In the genomic region with DNA sequence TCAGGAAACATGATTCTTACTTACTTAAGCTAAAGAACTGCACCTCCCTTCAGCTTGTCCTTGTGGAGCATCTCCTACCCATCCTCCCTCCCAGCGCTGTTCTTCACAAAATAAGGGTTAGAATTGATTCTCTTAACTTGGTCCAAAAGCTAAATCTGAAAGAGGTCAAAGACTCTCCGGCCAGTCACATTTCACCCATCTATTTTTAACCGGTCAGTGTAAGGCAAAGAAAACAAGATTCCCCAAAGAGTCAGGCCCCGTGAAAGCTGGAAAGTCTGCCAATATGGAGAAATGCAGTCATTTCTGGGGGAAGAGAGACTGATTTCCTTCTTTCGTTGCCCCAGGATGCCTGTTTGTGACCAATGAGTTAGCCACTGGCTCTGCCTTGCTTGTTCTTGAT, we compare ENCODE assay signal across 13 mouse cellular contexts.
DNase-seq lines count a peak whose midpoint lies in the region; ATAC-seq and TF ChIP-seq lines count a peak whose summit lies in the region.
"Had no signal": no experiment of that assay in that cellular context is flagged by ENCODE, and none has a peak within 500 bp of the region (broad histone marks: within the 10 kb centered on the region; RNA-seq: fewer than 3 reads in every experiment).

No protein-coding gene starts in this region.

- no peaks in the 10 kb centered on the region for H3K36me3 ChIP-seq in kidney, embryonic 14.5 days (ENCODE audit: control insufficient read depth, insufficient read depth, low read length)
- H3K36me3 ChIP-seq in spleen, adult 2 months (ENCODE audit: control insufficient read depth, insufficient read depth, low read length), result no peaks in the 10 kb centered on the region
- no peaks in the 10 kb centered on the region for H3K36me3 ChIP-seq in heart, postnatal 0 days (replicated peaks; ENCODE audit: control insufficient read depth, insufficient read depth, low read length)

- no peak for TF ChIP-seq CTCF in spleen, adult 2 months (IDR thresholded peaks at IDR 0.05; ENCODE audit: extremely low read depth, insufficient read depth, insufficient read length, insufficient replicate concordance)
- no peak for TF ChIP-seq CTCF in heart, postnatal 0 days (IDR thresholded peaks at IDR 0.05; ENCODE audit: low read depth)

- TF ChIP-seq EP300 in heart, postnatal 0 days (IDR thresholded peaks at IDR 0.05; ENCODE audit: low read depth), result no peak

- H3K9me3 ChIP-seq in kidney, embryonic 14.5 days (ENCODE audit: control insufficient read depth, low read length), result no peaks in the 10 kb centered on the region
- no peaks in the 10 kb centered on the region for H3K9me3 ChIP-seq in heart, postnatal 0 days (replicated peaks; ENCODE audit: control insufficient read depth, low read length)

- TF ChIP-seq POLR2A in spleen, adult 2 months (IDR thresholded peaks at IDR 0.05; ENCODE audit: low read depth, low read length), result no peak

- 60% methylated on average over 5 of the region's 5 CpGs for WGBS in kidney, embryonic 14.5 days
- 80% methylated on average over 5 of the region's 5 CpGs for WGBS in spleen, adult 2 months
- WGBS in heart, postnatal 0 days, result 33% methylated on average over 5 of the region's 5 CpGs

- no peak for DNase-seq in kidney, adult 18-20 months
- no peak for DNase-seq in spleen, adult 2 months (ENCODE audit: low read depth in 1 of 2, low spot score in 2 of 2)
- DNase-seq in spleen, postnatal 14 days (ENCODE audit: low spot score in 2 of 2), result no peak
- no peak for DNase-seq in heart, postnatal 0 days (ENCODE audit: low spot score)
- no peak for DNase-seq in frontal cortex, postnatal 25 days (ENCODE audit: low spot score in 2 of 2)
- DNase-seq: cerebellum, adult 2 months; embryo, embryonic 11 days; left cerebral cortex, postnatal 4 days; right cerebral cortex, postnatal 25 days had no signal

- H3K4me1 ChIP-seq in kidney, embryonic 14.5 days (ENCODE audit: control insufficient read depth, insufficient read depth, low read length), result peaks cover 28% of the 10 kb centered on the region
- peaks cover 46% of the 10 kb centered on the region for H3K4me1 ChIP-seq in spleen, adult 2 months (ENCODE audit: control insufficient read depth, insufficient read depth, insufficient read length)
- peaks cover 41% of the 10 kb centered on the region for H3K4me1 ChIP-seq in heart, postnatal 0 days (ENCODE audit: control insufficient read depth, insufficient read depth)

- no peak overlapping the region for H3K9ac ChIP-seq in kidney, embryonic 14.5 days (ENCODE audit: low read depth, low read length)
- H3K9ac ChIP-seq in heart, postnatal 0 days (replicated peaks; ENCODE audit: low read depth, low read length), result no peak overlapping the region
- H3K9ac ChIP-seq: hindbrain, embryonic 14.5 days had no signal

- no peak for ATAC-seq in kidney, embryonic 14.5 days (ENCODE audit: low FRiP score, low TSS enrichment)
- ATAC-seq in heart, postnatal 0 days (ENCODE audit: insufficient read depth, low read depth), result no peak
- ATAC-seq in erythroid progenitor cell, adult 5-6 weeks (replicated peaks; ENCODE audit: low FRiP score, poor library complexity, severe bottlenecking), result no peak

- peak overlapping the region; percentile 40 for H3K27ac ChIP-seq in kidney, embryonic 14.5 days (ENCODE audit: low read depth, low read length)
- peak overlapping the region; percentile 44 for H3K27ac ChIP-seq in spleen, adult 2 months (ENCODE audit: insufficient read depth, low read length)
- peak overlapping the region; percentile 49 for H3K27ac ChIP-seq in heart, postnatal 0 days (ENCODE audit: low read depth)
- H3K27ac ChIP-seq: hindbrain, embryonic 14.5 days had no signal

- H3K4me2 ChIP-seq in kidney, embryonic 14.5 days (replicated peaks; ENCODE audit: low read depth, low read length), result no peak overlapping the region
- no peak overlapping the region for H3K4me2 ChIP-seq in heart, postnatal 0 days (ENCODE audit: low read depth, low read length)
- H3K4me2 ChIP-seq: hindbrain, embryonic 14.5 days had no signal

- no peaks in the 10 kb centered on the region for H3K27me3 ChIP-seq in kidney, embryonic 14.5 days (ENCODE audit: control insufficient read depth, insufficient read depth, low read length)
- H3K27me3 ChIP-seq in spleen, adult 2 months (ENCODE audit: control insufficient read depth, insufficient read depth, low read length), result no peaks in the 10 kb centered on the region
- H3K27me3 ChIP-seq in heart, postnatal 0 days (ENCODE audit: control insufficient read depth, insufficient read depth, low read length), result no peaks in the 10 kb centered on the region

- H3K4me3 ChIP-seq in kidney, embryonic 14.5 days (ENCODE audit: low read length), result no peak overlapping the region
- H3K4me3 ChIP-seq in spleen, adult 2 months (ENCODE audit: extremely low read depth, insufficient read depth, insufficient read length), result no peak overlapping the region
- no peak overlapping the region for H3K4me3 ChIP-seq in heart, postnatal 0 days (ENCODE audit: low read depth, low read length)
- H3K4me3 ChIP-seq: erythroblast, embryonic 14.5 days had no signal
